Mouse (Mus musculus) small intestine, adult 2 months (tissue): ENCODE results near the gene Litaf. TPM values are rescaled to one million over a fixed set of nuclear protein-coding genes. Genes with fewer than 3 reads are reported as not detected.

Source experiments
- H3K27ac ChIP-seq: fragments of 200-500 bp; 2 replicates; pipeline ENCODE4 v1.5.1; 2012; ENCODE audit warnings: low read depth, low read length, control low read depth, inconsistent platforms; ENCODE audit not compliant: insufficient read depth
- H3K27me3 ChIP-seq: fragments of 200-500 bp; 2 replicates; pipeline ENCODE4 v1.6.1; 2012; ENCODE audit warnings: mild to moderate bottlenecking, moderate library complexity, low read length, inconsistent platforms; ENCODE audit not compliant: control insufficient read depth, insufficient read depth
- H3K36me3 ChIP-seq: fragments of 200-500 bp; 2 replicates; pipeline ENCODE4 v1.6.1; 2012; ENCODE audit warnings: mild to moderate bottlenecking, low read length, control low read depth, inconsistent platforms; ENCODE audit not compliant: control insufficient read depth, insufficient read depth
- H3K4me1 ChIP-seq: fragments of 200-500 bp; 2 replicates; pipeline ENCODE4 v1.6.1; 2012; ENCODE audit warnings: low read length, inconsistent platforms, mixed read lengths; ENCODE audit not compliant: control insufficient read depth, insufficient read depth, insufficient read length
- H3K4me3 ChIP-seq: fragments of 200-500 bp; 2 replicates; pipeline ENCODE4 v1.5.1; 2012; ENCODE audit warnings: low read depth, mild to moderate bottlenecking, control low read depth, inconsistent platforms, low read length, moderate library complexity
- CTCF ChIP-seq: fragments of 200-500 bp; IDR thresholded peaks from 2 replicates; pipeline ENCODE4 v1.5.1; 2012; ENCODE audit warnings: low read depth, mild to moderate bottlenecking, control low read depth, inconsistent platforms, low read length, moderate library complexity, mixed read lengths; ENCODE audit not compliant: insufficient replicate concordance, insufficient read length; ENCODE audit errors: extremely low read depth
- POLR2A ChIP-seq: fragments of 200-500 bp; IDR thresholded peaks from 2 replicates; pipeline ENCODE4 v1.6.1; 2012; ENCODE audit warnings: low read depth, mild to moderate bottlenecking, control low read depth, inconsistent platforms, low read length, moderate library complexity
- WGBS: fragments of 180-500 bp; shearing (Covaris S2); methylation state at CpG from one replicate; pipeline ENCODE4 v1.1.7; 2018; 5-methylcytosine and 5-hydroxymethylcytosine counted together
- polyA plus RNA-seq: library from polyadenylated mRNA; depleted of rRNA; stranded (reverse); fragments of >200 nt; gene quantifications from 2 replicates; pipeline ENCODE4 v1.2.3, GENCODE M21; 2012

Litaf gene
- polyA plus RNA-seq, 1 experiment = 497 TPM

DNA sequence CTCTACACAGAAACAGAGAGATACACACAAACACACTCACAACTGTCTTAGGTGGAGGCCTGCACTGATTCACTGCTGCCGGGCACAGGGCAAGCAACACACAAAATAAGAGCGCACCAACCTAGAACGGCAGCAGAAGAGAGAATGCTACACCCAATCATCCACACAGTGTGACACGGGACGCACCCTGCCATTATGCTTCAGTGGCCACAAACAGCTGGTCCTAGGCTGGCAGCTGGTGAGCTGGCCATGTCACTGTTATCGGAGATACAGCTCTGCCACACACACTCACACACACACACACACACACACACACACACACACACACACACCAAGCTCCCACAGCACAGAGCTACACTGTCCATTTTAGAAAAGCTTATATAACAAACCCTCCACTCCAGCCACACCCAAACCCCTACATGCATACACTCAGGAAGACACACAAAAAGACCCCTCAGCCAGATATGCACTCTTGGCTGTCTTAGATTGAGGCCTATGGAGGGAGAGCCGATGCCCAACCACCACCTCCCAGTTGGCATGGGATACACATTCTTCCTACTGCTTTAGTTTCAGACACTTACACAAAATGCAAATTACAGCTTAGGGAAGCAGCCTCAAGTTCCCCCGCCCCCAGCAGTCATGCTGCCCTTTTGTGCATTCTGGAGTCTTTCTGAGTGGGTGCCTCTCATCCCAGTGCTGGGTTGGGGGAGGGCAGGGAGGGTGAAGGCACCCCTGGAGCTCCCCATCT, 108.8 kb downstream of the Litaf start:
- Histone ChIP-seq H3K36me3 (peaks cover 34% of the 10 kb centered on the region), H3K27ac (no peak overlapping the region), H3K4me3 (no peak overlapping the region), H3K27me3 (no peaks in the 10 kb centered on the region), H3K4me1 (peaks cover 10% of the 10 kb centered on the region)
- 85% methylated on average over 8 of the region's 8 CpGs for WGBS
- TF ChIP-seq CTCF (no peak), POLR2A (no peak)

GRCm38 (mm10) chr16:10955078-10955477, 110.9 kb downstream of the Litaf start:
- WGBS = 84% methylated on average over 4 of the region's 4 CpGs

GRCm38 (mm10) chr16:10952881-10953280, 113.1 kb downstream of the Litaf start:
- Histone ChIP-seq H3K4me3 (no peak overlapping the region), H3K36me3 (0 out of 2 replicates have a peak, but pooled peaks cover under 1% of the 10 kb centered on the region), H3K27me3 (no peaks in the 10 kb centered on the region), H3K27ac (peak overlapping the region; percentile 44; the same call in 1 of the 2 replicates), H3K4me1 (peaks cover 16% of the 10 kb centered on the region)
- TF ChIP-seq POLR2A (no peak), CTCF (no peak)
- 87% methylated on average over 3 of the region's 3 CpGs for WGBS

More at GRCm38 (mm10) chr16:10955078-10955477, 110.9 kb downstream of the Litaf start:
- Histone ChIP-seq H3K4me3 (no peak overlapping the region), H3K27ac (no peak overlapping the region), H3K36me3 (peaks cover 15% of the 10 kb centered on the region), H3K4me1 (peaks cover 16% of the 10 kb centered on the region), H3K27me3 (no peaks in the 10 kb centered on the region)
- TF ChIP-seq POLR2A (no peak), CTCF (no peak)

GRCm38 (mm10) chr16:10952071-10952470, 113.9 kb downstream of the Litaf start:
- H3K27ac ChIP-seq = no peak overlapping the region; the same call in 1 of the 2 replicates
- H3K4me1 ChIP-seq = peaks cover 16% of the 10 kb centered on the region
- no peak overlapping the region for H3K4me3 ChIP-seq
- TF ChIP-seq POLR2A (no peak), CTCF (no peak)
- 47% methylated on average over 2 of the region's 2 CpGs for WGBS
- H3K27me3 ChIP-seq = no peaks in the 10 kb centered on the region
- H3K36me3 ChIP-seq = no peaks in the 10 kb centered on the region

DNA sequence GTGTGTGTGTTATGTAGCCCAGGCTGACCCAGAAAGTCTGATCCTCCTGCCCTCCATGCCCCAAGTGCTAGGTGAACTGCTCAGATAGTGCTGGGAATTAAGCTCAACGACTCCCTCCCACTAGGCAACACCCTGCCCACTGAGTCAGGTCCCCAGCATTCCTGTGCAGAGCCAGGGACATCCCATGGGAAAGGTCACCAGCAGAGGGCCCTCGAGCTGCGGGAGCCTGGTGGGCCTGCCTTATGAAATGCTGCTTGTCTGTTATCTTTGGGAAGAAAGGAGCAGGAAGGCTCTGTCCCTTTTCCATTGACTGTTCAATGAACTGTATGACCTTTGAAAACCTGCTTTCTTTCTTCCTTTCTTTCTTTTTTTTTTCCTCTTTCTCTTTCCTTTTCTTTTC, 114.4 kb downstream of the Litaf start:
- TF ChIP-seq CTCF = peak; percentile 50; the same call in 1 of the 2 replicates
- TF ChIP-seq POLR2A = no peak
- no peak overlapping the region for H3K4me3 ChIP-seq
- WGBS = 22% methylated on average over 3 of the region's 3 CpGs
- no peaks in the 10 kb centered on the region for H3K27me3 ChIP-seq
- no peaks in the 10 kb centered on the region for H3K36me3 ChIP-seq
- H3K4me1 ChIP-seq = peaks cover 16% of the 10 kb centered on the region
- no peak overlapping the region; the same call in 1 of the 2 replicates for H3K27ac ChIP-seq

DNA sequence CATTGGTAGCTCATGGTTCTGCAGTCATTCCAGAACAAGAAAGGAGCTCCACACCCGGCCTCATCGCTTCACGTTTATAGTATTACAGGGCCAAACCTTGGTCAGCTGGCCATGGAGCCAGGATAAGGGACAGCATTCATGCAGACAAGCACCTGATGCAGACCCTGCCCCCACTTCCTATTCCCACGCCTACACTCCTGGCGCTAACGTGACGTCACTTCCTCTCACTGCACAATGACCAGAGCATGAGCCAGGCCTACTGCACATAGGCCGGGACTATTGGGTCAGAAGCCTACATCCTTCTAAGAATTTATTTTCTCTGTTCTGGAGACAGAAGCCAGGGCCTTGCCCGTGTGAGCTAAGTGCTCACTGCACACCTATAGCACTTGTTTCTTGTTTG, 115.4 kb downstream of the Litaf start:
- H3K27me3 ChIP-seq = no peaks in the 10 kb centered on the region
- no peaks in the 10 kb centered on the region for H3K36me3 ChIP-seq
- peaks cover 16% of the 10 kb centered on the region for H3K4me1 ChIP-seq
- no peak for TF ChIP-seq POLR2A
- no peak for TF ChIP-seq CTCF
- 81% methylated on average over 9 of the region's 9 CpGs for WGBS
- H3K4me3 ChIP-seq = no peak overlapping the region
- H3K27ac ChIP-seq = no peak overlapping the region

DNA sequence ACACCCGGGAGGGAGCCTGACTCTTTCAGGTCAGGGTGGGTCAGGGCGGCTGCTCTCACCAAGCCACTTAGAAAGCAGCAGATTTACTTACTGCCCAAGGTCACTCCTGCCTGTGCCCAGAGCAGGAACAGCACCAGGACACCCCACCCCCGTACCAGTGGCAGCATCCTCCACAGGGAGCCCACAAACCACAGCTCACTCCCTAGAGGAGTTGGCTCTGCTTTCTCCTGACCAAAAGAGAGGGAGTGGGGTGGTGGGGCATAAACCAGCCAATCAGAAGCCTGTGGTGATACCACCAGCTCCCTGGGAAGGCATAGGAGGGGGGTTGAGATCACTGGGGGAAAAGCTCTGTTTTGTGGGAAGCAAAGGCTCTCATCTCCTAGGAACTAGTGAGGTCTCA, 118.2 kb downstream of the Litaf start:
- peaks cover 10% of the 10 kb centered on the region; the same call in 1 of the 2 replicates for H3K4me1 ChIP-seq
- no peaks in the 10 kb centered on the region for H3K27me3 ChIP-seq
- no peak overlapping the region for H3K4me3 ChIP-seq
- TF ChIP-seq CTCF = no peak
- TF ChIP-seq POLR2A = no peak
- H3K36me3 ChIP-seq = no peaks in the 10 kb centered on the region
- H3K27ac ChIP-seq = no peak overlapping the region
- 43% methylated on average over 3 of the region's 3 CpGs for WGBS
